Mouse (Mus musculus): ENCODE results near the gene Pdpk1.

GRCm38 (mm10) chr17:24139256-24139655, 11.5 kb downstream of the Pdpk1 start:
- TF ChIP-seq CTCF (IDR thresholded peaks at IDR 0.05; ENCODE audit: insufficient read depth, low read depth, low read length) = no peak
- TF ChIP-seq POLR2A (IDR thresholded peaks at IDR 0.05; ENCODE audit: insufficient read depth, low read depth, low read length) = no peak
